Mouse (Mus musculus) cerebellum, postnatal 4 days (tissue): ENCODE measurements at regions not wholly inside any gene's neighbourhood (a gene's known extent, or its start where the extent isn't known, plus 50 kb on each side); places are given as distances from the start of the nearest gene placed in this dataset.

ENCODE experiments used
- DNase-seq, 2 experiments: peaks; one replicate each; pipeline ENCODE4 v3.0.0; 2022; ENCODE audit warnings: low spot score in 2 of 2, mixed read lengths in 1 of 2

- DNase-seq: no peak
Measured at GRCm38 (mm10) chr3:132015205-132015604, 69.9 kb upstream of the Dkk2 start.

- DNase-seq: no peak
Measured at GRCm38 (mm10) chr3:132017485-132018261, 67.4 kb upstream of the Dkk2 start.

- no peak for DNase-seq
Measured at GRCm38 (mm10) chr3:132018505-132018904, 66.6 kb upstream of the Dkk2 start.

GRCm38 (mm10) chr3:132022032-132022431 lies 63.1 kb upstream of the Dkk2 start:
- DNase-seq: no peak

GRCm38 (mm10) chr3:132023342-132023741 lies 61.8 kb upstream of the Dkk2 start:
- no peak for DNase-seq

- DNase-seq: no peak
Measured at GRCm38 (mm10) chr3:132029112-132029511, 56.0 kb upstream of the Dkk2 start.

- no peak for DNase-seq
Measured at GRCm38 (mm10) chr3:132033078-132033713, 51.9 kb upstream of the Dkk2 start.

GRCm38 (mm10) chr3:132035176-132035575 lies 49.9 kb upstream of the Dkk2 start:
- no peak for DNase-seq
